Mouse (Mus musculus) urinary bladder, postnatal 10 days (tissue): Measurements from ENCODE around the gene Actl10.

Experiments
- DNase-seq: peaks from one replicate; pipeline ENCODE4 v3.0.0; 2022; ENCODE audit warnings: low spot score

Gene Actl10

GRCm38 (mm10) chr2:154583906-154584872 is 32.6 kb downstream of the Actl10 start:
- no peak for DNase-seq

- no peak for DNase-seq
Measured at GRCm38 (mm10) chr2:154584931-154585601, 33.5 kb downstream of the Actl10 start.

GRCm38 (mm10) chr2:154586405-154586804 is 34.8 kb downstream of the Actl10 start:
- DNase-seq: no peak

GRCm38 (mm10) chr2:154589051-154589450 is 37.5 kb downstream of the Actl10 start:
- DNase-seq: no peak

- no peak for DNase-seq
Measured at GRCm38 (mm10) chr2:154591239-154591638, 39.7 kb downstream of the Actl10 start.

GRCm38 (mm10) chr2:154593025-154593424 is 41.4 kb downstream of the Actl10 start:
- DNase-seq: no peak

- no peak for DNase-seq
Measured at GRCm38 (mm10) chr2:154595775-154596174, 44.2 kb downstream of the Actl10 start.

- DNase-seq: no peak
Measured at GRCm38 (mm10) chr2:154597399-154597798, 45.8 kb downstream of the Actl10 start.

- DNase-seq: no peak
Measured at GRCm38 (mm10) chr2:154600586-154600985, 49.0 kb downstream of the Actl10 start.

- DNase-seq: no peak
Measured at GRCm38 (mm10) chr2:154601324-154601723, 49.7 kb downstream of the Actl10 start.
